In genomic region chr7:31017104-31017901, GRCm38 (mm10) we compare ENCODE assay signal across 8 mouse cellular contexts. TPM values are rescaled to one million over a fixed set of nuclear protein-coding genes. Genes with fewer than 3 reads are reported as not detected.
A peak's percentile ranks its signal among the peaks of the same experiment; 100 is the strongest.
DNase-seq lines count a peak whose midpoint lies in the region; ATAC-seq lines count a peak whose summit lies in the region.

No protein-coding gene starts in this region.

- no peak overlapping the region for H3K4me3 ChIP-seq in heart, embryonic 13.5 days
- H3K4me3 ChIP-seq in kidney, embryonic 15.5 days (replicated peaks): no peak overlapping the region

- peaks cover 21% of the 10 kb centered on the region for H3K4me1 ChIP-seq in heart, embryonic 13.5 days
- peaks cover 18% of the 10 kb centered on the region for H3K4me1 ChIP-seq in kidney, embryonic 15.5 days

- H3K27ac ChIP-seq in heart, embryonic 13.5 days (replicated peaks): peak overlapping the region; percentile 79
- peak overlapping the region; percentile 33; the same call in 1 of the 2 replicates for H3K27ac ChIP-seq in kidney, embryonic 15.5 days

- no peaks in the 10 kb centered on the region for H3K36me3 ChIP-seq in heart, embryonic 13.5 days
- no peaks in the 10 kb centered on the region for H3K36me3 ChIP-seq in kidney, embryonic 15.5 days

- no peak overlapping the region for H3K9ac ChIP-seq in heart, embryonic 13.5 days
- no peak overlapping the region for H3K9ac ChIP-seq in kidney, embryonic 15.5 days

- no peaks in the 10 kb centered on the region for H3K27me3 ChIP-seq in heart, embryonic 13.5 days (replicated peaks)
- H3K27me3 ChIP-seq in kidney, embryonic 15.5 days: no peaks in the 10 kb centered on the region

- WGBS in heart, embryonic 13.5 days: 27% methylated on average over 10 of the region's 10 CpGs
- WGBS in kidney, embryonic 15.5 days: 28% methylated on average over 10 of the region's 10 CpGs

- H3K9me3 ChIP-seq in heart, embryonic 13.5 days: no peaks in the 10 kb centered on the region
- no peaks in the 10 kb centered on the region for H3K9me3 ChIP-seq in kidney, embryonic 15.5 days (replicated peaks)

- DNase-seq in heart, adult 18-20 months: no peak
- peak; percentile 62 for DNase-seq in 3T3-L1 (ENCODE audit: low read depth, low spot score)
- DNase-seq in brain, adult 2 months (ENCODE audit: low read depth, low spot score): peak; percentile 93
- DNase-seq in thymus, postnatal 36 days: no peak
- no peak for DNase-seq in testis, postnatal 10 days (ENCODE audit: low spot score)

- ATAC-seq in heart, embryonic 13.5 days (ENCODE audit: extremely low read depth, insufficient number of reproducible peaks, low FRiP score, low TSS enrichment): no peak
- peak; percentile 76 for ATAC-seq in kidney, embryonic 15.5 days (replicated peaks; ENCODE audit: low FRiP score)
- ATAC-seq in megakaryocyte-erythroid progenitor cell, adult 5-6 weeks (replicated peaks; ENCODE audit: low FRiP score, low TSS enrichment, poor library complexity, severe bottlenecking): peak; percentile 52; the same call in 1 of the 2 replicates

- peak overlapping the region; percentile 44 for H3K4me2 ChIP-seq in heart, embryonic 13.5 days
- peak overlapping the region; percentile 6; the same call in 1 of the 2 replicates for H3K4me2 ChIP-seq in kidney, embryonic 15.5 days

RNA-seq across cellular contexts. Expression of gene Fxyd5, which starts 25.0 kb away (rescaled TPM):
- polyA plus RNA-seq in heart, embryonic 13.5 days (2015; fragmentation: Nextera tagmentation; extraction: Ambion mirVana): 35.5 and 39.2 TPM in 2 replicates
- 10 to 100 TPM; 21.7 to 31.7 TPM for total RNA-seq in heart, adult 18-20 months (2021)
- 30.6 and 35.0 TPM in 2 replicates for polyA plus RNA-seq in kidney, embryonic 15.5 days (2015; fragmentation: Nextera tagmentation; extraction: Ambion mirVana)
- 27.6 and 29.5 TPM in 2 replicates for total RNA-seq in megakaryocyte-erythroid progenitor cell, adult 5-6 weeks (2014; fragmentation: Nextera tagmentation)
- 41.7 and 47.6 TPM in 2 replicates for total RNA-seq in megakaryocyte-erythroid progenitor cell, adult 5-6 weeks (2017)

RNA-seq across cellular contexts. Expression of gene Fxyd7, which starts 34.0 kb away (rescaled TPM):
- 2.0 and 3.6 TPM in 2 replicates for polyA plus RNA-seq in heart, embryonic 13.5 days (2015; fragmentation: Nextera tagmentation; extraction: Ambion mirVana)
- under 1 TPM; 0.40 to 0.59 TPM for total RNA-seq in heart, adult 18-20 months (2021)
- polyA plus RNA-seq in kidney, embryonic 15.5 days (2015; fragmentation: Nextera tagmentation; extraction: Ambion mirVana): 8.2 and 11.2 TPM in 2 replicates
- total RNA-seq in megakaryocyte-erythroid progenitor cell, adult 5-6 weeks (2014; fragmentation: Nextera tagmentation): not detected in 2 replicates
- total RNA-seq in megakaryocyte-erythroid progenitor cell, adult 5-6 weeks (2017): not detected in 2 replicates

RNA-seq across cellular contexts. Expression of gene Fxyd1, which starts 39.7 kb away (rescaled TPM):
- 1,042 and 1,184 TPM in 2 replicates for polyA plus RNA-seq in heart, embryonic 13.5 days (2015; fragmentation: Nextera tagmentation; extraction: Ambion mirVana)
- 100 to 1,000 TPM; 861 to 937 TPM for total RNA-seq in heart, adult 18-20 months (2021)
- 50.8 and 57.9 TPM in 2 replicates for polyA plus RNA-seq in kidney, embryonic 15.5 days (2015; fragmentation: Nextera tagmentation; extraction: Ambion mirVana)
- total RNA-seq in megakaryocyte-erythroid progenitor cell, adult 5-6 weeks (2014; fragmentation: Nextera tagmentation): not detected in 2 replicates
- not detected in 2 replicates for total RNA-seq in megakaryocyte-erythroid progenitor cell, adult 5-6 weeks (2017)

RNA-seq across cellular contexts. Expression of gene Lgi4, which starts 41.8 kb away (rescaled TPM):
- 0.19 and 0.21 TPM in 2 replicates for polyA plus RNA-seq in heart, embryonic 13.5 days (2015; fragmentation: Nextera tagmentation; extraction: Ambion mirVana)
- total RNA-seq in heart, adult 18-20 months (2021): 1 to 10 TPM; 2.1 to 4.1 TPM
- polyA plus RNA-seq in kidney, embryonic 15.5 days (2015; fragmentation: Nextera tagmentation; extraction: Ambion mirVana): 0.34 and 0.44 TPM in 2 replicates
- total RNA-seq in megakaryocyte-erythroid progenitor cell, adult 5-6 weeks (2014; fragmentation: Nextera tagmentation): not detected in 2 replicates
- total RNA-seq in megakaryocyte-erythroid progenitor cell, adult 5-6 weeks (2017): not detected in 2 replicates

RNA-seq across cellular contexts. Expression of gene Fam187b, which starts 43.7 kb away (rescaled TPM):
- 1.1 and 1.4 TPM in 2 replicates for polyA plus RNA-seq in heart, embryonic 13.5 days (2015; fragmentation: Nextera tagmentation; extraction: Ambion mirVana)
- total RNA-seq in heart, adult 18-20 months (2021): not detected
- 5.8 and 6.8 TPM in 2 replicates for polyA plus RNA-seq in kidney, embryonic 15.5 days (2015; fragmentation: Nextera tagmentation; extraction: Ambion mirVana)
- not detected in 2 replicates for total RNA-seq in megakaryocyte-erythroid progenitor cell, adult 5-6 weeks (2014; fragmentation: Nextera tagmentation)
- not detected in 2 replicates for total RNA-seq in megakaryocyte-erythroid progenitor cell, adult 5-6 weeks (2017)

Comparison
In these comparisons a context has a peak if more than half of its experiments do, and no peak if none do; other contexts are left out.
1. DNase-seq: peak in 3T3-L1 (single experiment) and brain, adult 2 months (single experiment); none in heart, adult 18-20 months (0 of 2), thymus, postnatal 36 days (0 of 2) and testis, postnatal 10 days (single experiment).
2. RNA of gene Fxyd1, which starts 39.7 kb away (total RNA-seq): 861 to 937 TPM in heart, adult 18-20 months; not detected in megakaryocyte-erythroid progenitor cell, adult 5-6 weeks; every median in the first group is over 100 times any median in the second.